In genomic region chr13:21934982-21935791, GRCm38 (mm10) we compare ENCODE assay signal across 9 mouse cellular contexts. TPM values are rescaled to one million over a fixed set of nuclear protein-coding genes. Genes with fewer than 3 reads are reported as not detected.
DNase-seq lines count a peak whose midpoint lies in the region; ATAC-seq lines count a peak whose summit lies in the region.
"Had no signal": no experiment of that assay in that cellular context is flagged by ENCODE, and none has a peak within 500 bp of the region (broad histone marks: within the 10 kb centered on the region; RNA-seq: fewer than 3 reads in every experiment).

No protein-coding gene starts in this region.

- DNase-seq in hindbrain, embryonic 10.5 days (ENCODE audit: low spot score) = peak; percentile 80
- peak; percentile 81 for DNase-seq in NIH3T3 (ENCODE audit: low read depth)
- peak; percentile 86 for DNase-seq in embryo, embryonic 9.5 days (ENCODE audit: extremely low spot score)
- DNase-seq in heart, postnatal 25 days (ENCODE audit: low spot score) = peak; percentile 13
- peak; percentile 75 for DNase-seq in limb, embryonic 10.5 days (ENCODE audit: low spot score)
- DNase-seq in mesoderm, embryonic 11.5 days (ENCODE audit: low read depth, low spot score) = peak; percentile 87
- DNase-seq in thymus, adult 18-20 months = peak; percentile 36 to 61

- H3K27me3 ChIP-seq in hindbrain, embryonic 10.5 days (ENCODE audit: insufficient read depth, poor library complexity, severe bottlenecking) = no peaks in the 10 kb centered on the region
- H3K27me3 ChIP-seq in hindbrain, embryonic 12.5 days = peaks cover 18% of the 10 kb centered on the region
- H3K27me3 ChIP-seq in limb, embryonic 10.5 days (ENCODE audit: low read depth, poor library complexity, severe bottlenecking) = no peaks in the 10 kb centered on the region

- 9% methylated on average over 17 of the region's 17 CpGs for WGBS in hindbrain, embryonic 10.5 days
- 10% methylated on average over 17 of the region's 17 CpGs for WGBS in hindbrain, embryonic 12.5 days
- WGBS in limb, embryonic 10.5 days = 7% methylated on average over 17 of the region's 17 CpGs

- no peaks in the 10 kb centered on the region for H3K9me3 ChIP-seq in hindbrain, embryonic 10.5 days
- H3K9me3 ChIP-seq in hindbrain, embryonic 12.5 days (replicated peaks) = no peaks in the 10 kb centered on the region
- H3K9me3 ChIP-seq in limb, embryonic 10.5 days (replicated peaks) = no peaks in the 10 kb centered on the region

- H3K27ac ChIP-seq in hindbrain, embryonic 10.5 days = no peak overlapping the region
- no peak overlapping the region for H3K27ac ChIP-seq in hindbrain, embryonic 12.5 days
- H3K27ac ChIP-seq in limb, embryonic 10.5 days = no peak overlapping the region

- no peak for ATAC-seq in hindbrain, embryonic 12.5 days (ENCODE audit: low FRiP score)

- H3K4me3 ChIP-seq in hindbrain, embryonic 10.5 days = peak overlapping the region; percentile 49
- H3K4me3 ChIP-seq in hindbrain, embryonic 12.5 days = no peak overlapping the region
- peak overlapping the region; percentile 47 for H3K4me3 ChIP-seq in limb, embryonic 10.5 days

- H3K9ac ChIP-seq in hindbrain, embryonic 12.5 days = no peak overlapping the region

- no peak overlapping the region for H3K4me2 ChIP-seq in hindbrain, embryonic 12.5 days (replicated peaks)

- intact Hi-C loops in heart, postnatal 25 days (cut with DNase I) = no loop called here

- peaks cover 24% of the 10 kb centered on the region for H3K4me1 ChIP-seq in hindbrain, embryonic 10.5 days (replicated peaks)
- no peaks in the 10 kb centered on the region for H3K4me1 ChIP-seq in hindbrain, embryonic 12.5 days
- peaks cover 23% of the 10 kb centered on the region for H3K4me1 ChIP-seq in limb, embryonic 10.5 days

- H3K36me3 ChIP-seq in hindbrain, embryonic 10.5 days = no peaks in the 10 kb centered on the region
- H3K36me3 ChIP-seq in hindbrain, embryonic 12.5 days = no peaks in the 10 kb centered on the region
- H3K36me3 ChIP-seq in limb, embryonic 10.5 days = no peaks in the 10 kb centered on the region

RNA-seq across cellular contexts. Expression of gene Zfp184, which starts 9.7 kb away (rescaled TPM):
- polyA plus RNA-seq in hindbrain, embryonic 10.5 days (2016; fragmentation: Nextera tagmentation; extraction: Ambion mirVana) = 20.6 and 24.7 TPM in 2 replicates
- polyA plus RNA-seq in hindbrain, embryonic 12.5 days (2016; fragmentation: Nextera tagmentation; extraction: Ambion mirVana) = 19.1 and 20.5 TPM in 2 replicates
- under 1 TPM; 0.56 to 0.68 TPM for total RNA-seq in heart, postnatal 25 days (2021)
- 22.4 and 27.0 TPM in 2 replicates for polyA plus RNA-seq in limb, embryonic 10.5 days (2016; fragmentation: Nextera tagmentation; extraction: Ambion mirVana)

RNA-seq across cellular contexts. Expression of gene Pom121l2, which starts 45.8 kb away (rescaled TPM):
- 0.07 TPM in 1 of 2 replicates, not detected in the other for polyA plus RNA-seq in hindbrain, embryonic 10.5 days (2016; fragmentation: Nextera tagmentation; extraction: Ambion mirVana)
- polyA plus RNA-seq in hindbrain, embryonic 12.5 days (2016; fragmentation: Nextera tagmentation; extraction: Ambion mirVana) = 0.14 TPM in 1 of 2 replicates, not detected in the other
- total RNA-seq in heart, postnatal 25 days (2021) = not detected
- polyA plus RNA-seq in limb, embryonic 10.5 days (2016; fragmentation: Nextera tagmentation; extraction: Ambion mirVana) = 0.14 and 0.28 TPM in 2 replicates
- total RNA-seq: layer of hippocampus, adult 8-10 months had no signal

Comparison
In these comparisons a context has a peak if more than half of its experiments do, and no peak if none do; other contexts are left out.
1. DNase-seq: peak in every context shown above with its lines; median percentile 87 in mesoderm, embryonic 11.5 days; 86 in embryo, embryonic 9.5 days; 81 in NIH3T3; 80 in hindbrain, embryonic 10.5 days; 75 in limb, embryonic 10.5 days; 48 in thymus, adult 18-20 months; 13 in heart, postnatal 25 days.